Mouse (Mus musculus): ENCODE measurements around the gene Nfic.

Gene Nfic

DNA sequence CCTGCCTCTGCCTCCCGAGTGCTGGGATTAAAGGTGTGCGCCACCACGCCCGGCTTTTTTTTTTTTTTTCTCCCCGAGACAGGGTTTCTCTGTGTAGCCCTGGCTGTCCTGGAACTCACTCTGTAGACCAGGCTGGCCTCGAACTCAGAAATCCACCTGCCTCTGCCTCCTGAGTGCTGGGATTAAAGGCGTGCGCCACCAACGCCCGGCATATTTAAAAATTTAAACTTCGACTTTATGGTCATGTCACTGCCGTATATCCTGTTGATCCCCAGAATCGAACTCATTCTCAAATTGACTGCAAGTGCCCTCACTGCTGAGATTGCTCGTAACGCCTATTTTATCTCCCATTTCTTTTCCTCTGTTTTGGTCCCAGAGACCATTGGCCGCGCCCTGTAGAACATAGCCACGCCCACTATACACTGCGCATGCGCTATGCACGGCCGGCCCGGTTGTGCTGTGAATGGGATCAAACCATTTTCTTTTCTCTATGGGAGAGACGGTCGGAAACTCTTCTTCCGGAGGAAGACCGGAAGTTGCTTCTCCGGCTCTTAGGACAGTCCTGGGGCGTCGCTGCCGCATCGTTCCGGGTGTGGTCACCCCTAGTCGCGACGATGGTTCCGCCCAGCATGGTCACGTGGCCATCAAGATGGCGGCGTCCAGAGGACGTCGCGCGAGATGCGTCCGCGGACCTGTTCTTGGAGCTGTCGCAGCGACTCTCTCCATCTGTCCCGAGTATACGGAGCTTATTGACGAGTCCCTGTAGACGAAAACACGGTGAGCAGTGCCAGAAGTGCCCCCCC, 71.4 kb downstream of the Nfic start, which contains the start of the genes Dohh and Gm48551:
TSS of gene Dohh (plus strand) at position 627 of the 803 bp plus-strand sequence.
TSS of gene Gm48551 (plus strand) at position 665 of the 803 bp plus-strand sequence.
- DNase-seq (ENCODE audit: low spot score): peak; percentile 100

GRCm38 (mm10) chr10:81382039-81382438, 73.4 kb downstream of the Nfic start:
- no peak for DNase-seq (ENCODE audit: low spot score)

- no peak for DNase-seq (ENCODE audit: low spot score)
These were observed 75.5 kb downstream of the Nfic start for GRCm38 (mm10) chr10:81379809-81380378.

- no peak for DNase-seq (ENCODE audit: low spot score)
These were observed 76.3 kb downstream of the Nfic start for GRCm38 (mm10) chr10:81379183-81379553.

DNA sequence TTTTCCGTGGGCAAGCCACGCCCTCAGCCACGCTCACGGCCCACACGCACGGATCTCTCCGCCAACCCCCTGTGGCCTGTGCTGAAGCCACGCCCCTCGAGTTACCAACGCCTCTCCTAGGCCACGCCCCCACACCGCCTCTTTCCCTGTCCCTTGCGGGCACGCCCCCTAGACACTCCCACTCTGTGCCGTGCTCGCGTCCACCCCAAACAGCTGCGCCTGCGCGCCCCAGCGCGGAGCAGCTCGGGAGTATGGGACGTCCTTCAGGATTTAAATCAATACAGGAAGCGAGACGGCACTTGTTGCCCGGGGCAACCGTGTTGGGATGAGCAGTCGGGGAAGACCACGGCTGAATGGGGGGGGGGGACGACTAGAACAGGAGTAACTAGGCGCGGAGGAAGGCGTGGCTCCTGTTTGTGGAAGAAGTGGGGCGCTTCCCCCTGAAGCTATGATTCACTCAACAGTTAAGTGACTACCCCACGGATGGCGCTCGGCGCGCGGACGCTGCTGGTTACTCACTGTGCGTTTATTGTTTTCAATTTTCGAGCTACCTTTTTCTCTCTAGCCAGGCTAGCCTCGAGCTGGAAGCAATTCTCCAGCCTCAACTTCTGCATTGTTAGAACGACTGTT, 76.8 kb downstream of the Nfic start:
- DNase-seq (ENCODE audit: low spot score): peak; percentile 100

DNA sequence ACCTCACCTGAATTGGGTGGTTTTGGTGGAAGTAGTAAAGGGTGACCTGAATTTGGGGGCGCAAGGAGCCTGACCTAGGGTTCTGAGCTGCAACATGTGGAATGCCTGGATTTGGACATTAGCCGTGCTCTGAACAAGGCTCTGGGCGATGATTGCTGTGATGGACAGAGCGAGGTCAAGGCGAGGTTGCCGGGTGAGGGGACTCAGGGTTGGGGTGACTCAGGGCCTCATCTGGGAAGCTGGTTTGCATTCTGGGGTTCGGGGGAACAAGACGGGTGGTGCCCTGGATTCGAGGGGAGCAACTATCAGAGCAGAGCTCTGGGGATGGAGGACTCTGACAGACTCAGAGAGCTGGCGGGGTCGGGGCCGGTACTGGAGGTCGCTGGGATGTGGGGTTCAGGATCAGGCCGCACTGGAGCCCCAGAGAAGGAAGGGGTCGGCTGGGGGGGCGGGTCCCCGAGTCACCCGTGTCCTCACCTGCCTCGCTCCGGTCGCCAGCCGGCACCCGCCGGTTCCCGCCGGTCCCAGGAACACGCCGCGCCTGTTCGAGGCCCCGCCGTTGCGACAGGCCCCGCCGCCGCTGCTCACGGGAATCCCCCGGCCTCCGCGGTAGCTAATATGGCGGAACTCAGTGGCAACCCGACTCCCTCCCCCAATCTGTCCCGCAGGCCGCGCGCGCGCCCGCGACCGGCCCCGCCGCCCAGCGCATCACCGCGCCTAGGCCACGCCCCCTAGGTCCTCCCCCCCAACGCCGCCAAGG, 77.5 kb downstream of the Nfic start, which contains the start of gene Fzr1:
TSS of gene Fzr1 (minus strand) at position 724 of the 760 bp plus-strand sequence.
- DNase-seq (ENCODE audit: low spot score): peak; percentile 37

- DNase-seq (ENCODE audit: low spot score): no peak
These were observed 78.1 kb downstream of the Nfic start for GRCm38 (mm10) chr10:81377362-81377664.

DNA sequence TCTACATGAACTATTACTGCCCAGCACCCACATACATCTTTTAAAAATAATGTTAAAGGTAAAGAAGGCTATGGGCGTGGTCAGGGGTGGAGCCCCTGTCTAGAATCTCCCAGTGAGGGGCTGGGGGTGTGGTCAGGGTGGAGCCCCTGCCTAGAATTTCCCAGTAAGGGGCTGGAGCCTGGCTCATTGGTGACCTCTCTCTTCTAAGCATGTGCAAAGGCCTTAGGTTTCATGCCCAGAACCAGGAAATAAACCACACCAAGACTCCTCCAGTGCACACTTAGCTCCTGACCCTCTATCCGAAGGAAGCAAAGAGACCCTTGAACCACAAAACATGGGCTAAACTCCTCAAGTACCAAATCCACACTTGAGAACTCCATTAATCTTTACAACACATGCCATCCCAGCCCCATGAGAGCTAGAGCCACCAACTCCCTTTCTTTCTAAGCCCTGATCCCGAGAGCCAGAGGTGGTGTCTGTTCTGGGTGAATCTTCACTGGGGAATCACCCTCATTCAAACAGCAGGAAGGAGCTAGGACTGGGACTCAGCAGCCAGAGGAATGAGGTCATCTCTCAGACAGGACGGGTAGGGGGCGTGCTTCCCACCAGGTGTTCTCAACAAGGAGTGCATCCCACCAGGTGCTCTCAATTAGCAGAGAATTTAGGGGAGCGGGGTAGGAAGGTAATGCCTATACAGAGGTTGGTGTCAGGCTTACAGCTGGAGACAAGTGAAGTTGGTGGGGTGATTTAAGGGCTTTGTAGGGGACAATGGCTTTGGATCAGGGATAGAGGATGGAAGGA, 78.7 kb downstream of the Nfic start:
- DNase-seq (ENCODE audit: low spot score): peak; percentile 34

- no peak for DNase-seq (ENCODE audit: low spot score)
These were observed 80.1 kb downstream of the Nfic start for GRCm38 (mm10) chr10:81375322-81375721.

GRCm38 (mm10) chr10:81367207-81367495, 88.3 kb downstream of the Nfic start:
- DNase-seq (ENCODE audit: low spot score): no peak

DNA sequence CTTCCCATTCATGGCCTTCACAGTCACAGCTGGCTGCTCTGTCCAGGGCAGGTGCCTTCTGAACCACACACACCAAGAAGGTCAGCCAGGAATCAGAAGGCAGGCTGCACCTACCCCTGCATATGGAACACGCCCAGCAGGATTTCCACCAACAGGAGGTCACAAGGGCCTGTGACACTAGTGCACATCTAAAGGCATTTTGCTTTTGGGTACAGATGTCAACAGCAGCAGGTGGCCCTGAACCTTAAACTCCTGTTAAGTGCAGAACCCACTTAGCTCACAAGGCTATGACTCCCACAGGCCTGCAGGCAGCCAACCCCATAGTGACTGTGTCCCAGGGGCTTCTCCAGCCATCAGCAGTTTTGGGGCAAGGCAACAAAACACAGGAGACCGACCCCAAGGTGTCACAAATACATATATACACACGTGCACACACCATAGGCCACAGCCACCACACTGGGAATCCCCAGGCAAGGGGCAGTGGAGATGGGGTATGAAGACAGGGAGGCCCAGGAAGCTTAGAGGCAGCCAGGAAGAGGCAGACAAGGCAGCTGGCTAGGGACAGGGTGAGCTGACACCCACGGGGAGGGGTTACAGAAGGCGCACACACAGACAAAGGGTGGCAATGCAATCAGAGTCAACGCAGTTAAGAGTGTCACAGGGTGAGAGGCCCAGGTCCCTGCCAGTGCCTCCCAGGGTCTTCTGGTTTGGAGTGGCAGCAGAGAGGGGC, 88.8 kb downstream of the Nfic start:
- DNase-seq (ENCODE audit: low spot score): no peak

DNA sequence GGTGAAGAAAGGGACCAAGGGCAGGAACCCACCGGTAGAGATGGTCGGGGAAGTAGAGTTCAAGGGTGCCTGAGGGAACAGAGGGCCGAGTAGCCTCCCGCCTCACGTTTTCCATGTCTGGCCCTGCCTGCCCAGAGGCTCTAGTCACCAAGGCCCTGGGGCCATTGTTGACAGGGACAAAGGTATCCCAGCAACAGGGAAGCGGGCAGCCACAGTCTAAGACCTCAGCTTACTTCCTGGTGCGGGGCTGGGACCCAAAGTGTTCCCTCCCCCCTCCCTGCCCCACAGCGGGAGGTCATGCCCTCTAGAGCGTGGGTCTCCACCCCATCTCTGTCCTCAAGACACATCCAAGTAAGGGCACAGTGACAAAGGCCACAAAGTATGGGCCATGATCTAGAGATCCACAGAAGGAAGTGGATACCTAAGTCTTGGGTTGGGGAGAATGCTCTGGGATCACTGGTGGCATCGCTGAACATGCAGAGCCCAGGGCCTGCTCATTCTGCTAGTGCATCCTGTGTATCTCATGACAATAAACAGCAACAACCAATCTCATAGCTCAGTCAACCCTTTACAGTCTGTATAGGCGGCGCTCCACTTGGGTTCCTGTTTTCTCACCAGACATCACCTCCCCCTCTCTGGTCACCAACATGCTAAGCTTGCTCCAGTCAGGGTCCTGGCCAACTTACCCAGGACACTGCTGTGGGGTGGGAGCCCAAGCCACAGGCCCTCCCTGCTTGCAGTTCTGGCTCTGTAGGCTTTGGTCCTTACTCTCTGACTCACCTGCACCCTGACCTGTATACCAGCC, 89.6 kb downstream of the Nfic start, which contains the start of gene 4930404N11Rik:
TSS of gene 4930404N11Rik (minus strand) at position 145 of the 805 bp plus-strand sequence.
- peak; percentile 85 for DNase-seq (ENCODE audit: low spot score)

- no peak for DNase-seq (ENCODE audit: low spot score)
These were observed 90.4 kb downstream of the Nfic start for GRCm38 (mm10) chr10:81365073-81365472.

DNA sequence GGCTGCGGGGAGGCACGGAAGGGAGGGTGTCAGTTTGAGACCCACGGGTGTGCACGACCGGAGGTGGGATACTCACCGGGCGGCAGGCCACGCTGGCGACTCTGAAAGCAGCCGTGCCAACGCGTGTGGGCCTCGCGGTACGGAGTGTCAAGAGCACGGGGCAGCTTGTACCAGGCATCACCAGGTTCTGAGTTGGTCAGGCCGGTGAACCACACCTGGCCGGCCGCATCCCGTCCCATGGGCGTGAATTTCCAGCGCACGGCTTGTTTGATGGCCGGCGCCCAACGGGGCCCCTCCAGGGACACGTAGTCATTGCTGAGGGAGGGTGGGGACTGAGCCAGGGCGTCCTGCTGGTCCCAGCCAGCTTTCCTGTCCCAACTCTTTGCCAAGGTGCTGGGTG, 90.8 kb downstream of the Nfic start:
- no peak for DNase-seq (ENCODE audit: low spot score)

DNA sequence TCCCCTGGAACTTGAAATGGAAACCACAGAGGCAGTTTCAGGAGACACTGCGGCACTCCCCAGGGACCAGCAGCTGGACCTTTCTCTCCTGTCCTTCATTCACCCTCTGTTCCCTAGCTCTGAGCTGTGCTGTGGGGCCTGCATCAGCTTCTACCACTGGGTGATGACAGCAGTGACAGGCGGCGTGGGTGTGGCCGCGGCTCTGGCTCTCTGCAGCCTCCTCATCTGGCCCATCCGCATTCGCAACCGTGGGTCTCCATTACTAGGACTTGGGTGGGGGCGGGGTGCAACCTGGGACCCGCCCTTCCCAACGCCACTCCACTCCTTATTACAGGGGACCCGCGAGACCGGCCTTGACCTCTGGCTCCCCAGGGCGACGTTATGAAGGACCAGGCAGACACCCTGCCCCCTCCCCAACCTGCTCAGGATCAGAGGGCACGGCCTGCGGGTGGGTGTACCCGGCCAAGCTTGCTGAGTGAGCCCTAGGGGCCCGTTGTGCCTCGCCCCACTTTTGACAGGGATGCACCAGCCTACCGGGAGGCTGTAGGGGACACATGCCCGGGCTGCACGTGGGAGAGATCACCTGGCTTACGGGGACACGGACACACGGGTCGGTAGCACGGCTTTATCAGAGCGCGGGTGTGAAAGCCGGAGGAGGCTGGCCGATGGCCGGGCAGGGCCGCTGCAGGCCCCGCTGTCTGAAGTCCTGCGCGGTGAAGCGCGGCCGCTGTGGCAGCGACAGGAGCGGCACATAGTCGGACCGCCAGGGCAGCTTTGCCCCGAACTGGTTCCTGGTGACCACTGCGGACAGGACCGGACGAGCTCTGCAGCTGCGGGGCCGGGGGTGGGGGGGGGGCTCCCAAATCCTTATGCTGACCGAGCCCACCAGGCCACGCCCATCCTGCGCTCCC, 91.7 kb downstream of the Nfic start:
- no peak for DNase-seq (ENCODE audit: low spot score)

DNA sequence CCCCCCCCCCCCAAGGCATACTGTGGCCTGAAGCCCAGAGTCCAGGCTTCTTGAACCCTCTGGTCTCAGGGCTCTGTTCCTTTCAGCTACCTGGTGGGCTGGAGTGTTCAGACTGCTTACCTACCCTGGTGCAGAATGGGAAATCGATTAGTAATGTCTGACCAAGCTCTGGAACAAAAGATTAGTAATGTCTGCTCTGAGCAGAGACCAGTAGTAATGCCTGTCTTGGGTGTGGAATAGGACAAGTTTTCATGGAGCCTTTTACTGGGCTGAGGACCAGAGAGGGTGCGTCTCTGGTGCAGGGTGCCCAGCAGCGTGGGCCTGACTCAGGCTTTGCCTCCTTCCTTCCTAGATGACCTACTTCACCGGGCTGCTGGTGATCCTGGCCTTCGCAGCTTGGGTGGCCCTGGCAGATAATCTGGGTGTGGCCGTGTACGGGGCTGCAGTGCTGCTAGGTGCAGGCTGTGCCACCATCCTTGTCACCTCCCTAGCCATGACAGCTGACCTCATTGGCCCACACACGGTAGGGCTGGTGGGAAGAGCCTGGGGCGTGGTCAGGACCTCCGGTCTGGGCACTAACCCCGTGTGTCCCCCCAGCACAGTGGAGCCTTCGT, 93.0 kb downstream of the Nfic start:
- no peak for DNase-seq (ENCODE audit: low spot score)

DNA sequence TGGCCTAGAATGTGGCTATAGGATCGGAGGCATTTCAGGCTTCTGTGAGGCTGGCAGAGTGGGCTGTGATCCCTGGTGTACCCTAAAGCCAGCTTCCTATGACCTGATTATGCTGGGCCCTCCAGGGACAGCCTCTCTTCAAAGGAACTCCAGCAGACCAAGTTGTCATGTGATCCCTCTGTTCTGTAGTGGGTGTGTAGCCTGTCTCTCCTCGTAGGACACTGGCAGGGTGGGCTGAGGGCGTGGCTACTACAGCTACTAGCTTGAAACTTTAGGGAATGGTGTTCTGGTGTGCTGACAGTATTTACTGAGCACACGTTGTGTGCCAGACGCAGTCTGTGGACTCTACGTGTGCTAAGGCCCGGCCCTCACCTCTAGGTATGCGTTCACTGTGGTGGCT, 94.7 kb downstream of the Nfic start:
- no peak for DNase-seq (ENCODE audit: low spot score)

DNA sequence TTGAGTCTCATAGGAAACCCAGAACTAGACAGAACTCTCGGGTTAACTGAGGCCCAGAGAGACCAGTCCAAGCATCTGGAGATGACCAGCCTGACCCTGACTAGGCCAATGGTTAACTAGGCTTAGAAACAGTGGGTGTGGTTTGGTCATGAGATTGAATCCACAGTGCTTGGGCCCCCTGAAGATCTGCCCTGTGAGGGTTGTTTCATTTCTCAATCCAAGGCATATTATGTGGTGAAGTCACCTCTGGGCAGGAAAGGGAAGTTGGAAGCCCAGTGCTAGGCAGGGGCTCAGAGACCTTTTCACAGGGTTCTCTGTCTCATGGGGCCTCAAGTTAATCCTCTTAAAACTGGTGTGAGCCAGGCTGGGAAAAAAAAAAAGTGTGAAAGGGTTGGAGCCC, 96.6 kb downstream of the Nfic start:
- no peak for DNase-seq (ENCODE audit: low spot score)

DNA sequence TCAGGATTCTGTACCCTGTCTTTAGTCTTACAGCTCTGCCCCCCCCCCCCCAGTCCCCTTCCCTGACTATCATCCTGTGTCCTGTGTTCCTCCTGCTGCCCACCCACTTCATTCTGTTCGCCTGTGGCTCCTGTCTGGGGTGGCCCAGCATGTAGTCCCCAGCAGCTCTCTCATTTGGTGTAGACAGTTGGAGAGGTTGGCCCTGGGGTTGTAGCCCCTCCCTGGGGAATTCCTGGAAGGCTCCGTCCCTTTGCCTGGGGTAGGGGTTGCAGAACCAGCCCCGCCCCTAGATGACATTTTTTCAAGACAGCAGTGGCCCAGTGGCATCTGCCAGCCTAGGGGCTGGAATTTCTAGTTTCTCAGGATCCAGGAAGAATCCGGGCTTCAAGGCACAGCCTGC, 97.2 kb downstream of the Nfic start:
- no peak for DNase-seq (ENCODE audit: low spot score)
